Mouse (Mus musculus): Measurements from ENCODE around the gene Efl1.

The Efl1 gene

GRCm38 (mm10) chr7:82648353-82649080 lies at the start of gene Efl1, which contains the start of gene Saxo2:
Gene Efl1 (plus strand): TSS chr7:82648614.
Gene Saxo2 (minus strand): TSS chr7:82648528.
- DNase-seq: peak; percentile 94 to 96

DNA sequence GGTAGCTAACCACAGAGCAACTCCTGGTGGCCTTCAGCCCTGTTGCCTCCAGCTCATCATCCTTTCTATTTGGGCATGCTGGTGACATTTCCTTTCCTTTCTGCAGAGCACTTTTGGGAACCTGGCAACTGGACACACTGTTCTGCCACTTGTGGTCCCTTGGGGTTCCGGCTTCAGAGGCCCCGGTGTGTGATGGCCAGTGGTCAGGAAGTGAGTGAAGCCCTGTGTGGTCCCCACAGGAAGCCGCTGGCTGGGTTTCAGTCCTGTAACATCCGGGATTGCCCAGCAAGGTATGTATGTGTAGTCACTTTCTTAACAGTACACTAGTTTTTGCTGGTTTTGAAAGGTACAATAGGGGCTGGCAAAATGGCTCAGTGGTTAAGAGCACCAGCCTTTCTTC lies 46.4 kb upstream of the Efl1 start:
- no peak for DNase-seq

DNA sequence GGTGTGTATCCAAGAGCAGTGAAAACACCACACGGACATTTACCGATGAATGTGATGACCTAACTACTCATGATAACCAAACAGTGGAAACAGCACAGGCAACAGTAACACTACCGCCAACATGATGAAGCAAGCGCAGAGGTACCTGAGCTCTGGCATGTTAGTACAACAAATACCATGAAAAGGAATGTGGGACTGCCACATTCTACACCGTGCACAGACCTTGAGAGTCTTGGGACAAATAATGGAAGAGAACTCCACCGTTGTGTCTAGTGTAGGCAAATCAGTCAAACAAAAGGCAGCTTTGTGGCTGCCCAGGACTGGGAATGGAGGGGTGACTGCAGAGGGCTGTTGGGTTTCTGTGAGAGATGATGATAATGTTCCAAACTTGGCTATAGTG lies 43.0 kb upstream of the Efl1 start:
- DNase-seq: no peak

- DNase-seq: no peak
These were observed 38.8 kb upstream of the Efl1 start for GRCm38 (mm10) chr7:82609629-82610028.

GRCm38 (mm10) chr7:82625342-82625741 lies 23.1 kb upstream of the Efl1 start:
- DNase-seq: peak; percentile 10 to 12

DNA sequence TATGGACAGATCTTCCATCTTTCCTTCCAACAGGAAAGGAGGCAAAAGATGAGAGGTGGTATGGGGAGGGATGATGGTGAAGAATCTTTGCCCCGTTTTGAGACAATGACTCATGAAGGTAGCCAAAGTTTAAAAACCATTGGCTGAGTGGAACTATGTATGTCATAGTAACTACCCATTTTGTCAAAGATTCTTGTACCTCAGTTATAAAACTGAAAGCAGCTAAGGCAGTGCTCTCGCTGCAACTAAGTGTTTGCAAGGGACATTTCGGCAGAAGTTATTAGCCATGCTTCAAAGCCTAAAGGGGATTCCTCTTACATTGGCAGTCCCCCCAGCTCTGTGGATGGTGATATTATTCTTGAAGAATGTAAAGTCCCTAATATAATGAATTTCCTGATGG lies 1.2 kb upstream of the Efl1 start:
- no peak for DNase-seq

DNA sequence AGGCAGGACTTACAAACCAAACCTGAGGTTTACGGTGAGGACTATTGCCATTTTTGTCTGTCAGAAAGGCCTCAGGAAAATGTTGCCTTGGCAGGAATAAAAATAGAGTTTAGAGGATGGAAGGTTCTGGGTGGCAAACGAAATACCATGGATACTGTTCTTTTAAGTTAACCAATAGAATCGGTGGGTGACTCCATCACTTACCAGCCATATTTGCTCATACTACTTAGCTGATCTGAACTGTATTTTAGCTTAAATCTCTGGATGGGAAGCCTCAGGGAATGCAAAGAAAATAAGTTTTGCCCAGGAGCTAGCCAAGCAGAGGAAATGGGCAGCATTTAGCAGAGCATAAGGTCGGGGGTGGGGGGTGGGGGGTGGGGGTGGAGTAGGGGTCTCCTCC lies 505 bp upstream of the Efl1 start:
- no peak for DNase-seq

DNA sequence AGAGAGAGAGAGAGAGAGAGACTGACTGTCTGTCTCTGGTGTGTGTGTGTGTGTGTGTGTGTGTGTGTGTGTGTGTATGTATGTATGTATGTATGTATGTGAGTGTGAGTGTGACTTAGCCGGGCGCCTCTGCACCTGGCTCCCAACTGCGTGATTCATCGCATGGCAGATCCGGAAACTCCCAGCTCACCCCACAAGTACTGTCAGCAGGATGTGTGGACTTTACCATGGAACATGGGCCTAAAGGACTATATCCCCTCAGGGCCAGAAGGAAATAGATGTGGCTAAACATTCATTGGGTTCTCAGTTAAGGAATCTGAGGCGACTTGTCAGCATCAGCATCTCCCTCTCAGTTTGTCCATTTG lies 649 bp downstream of the Efl1 start:
- peak in 1 of 2 experiments; percentile 5 for DNase-seq

DNA sequence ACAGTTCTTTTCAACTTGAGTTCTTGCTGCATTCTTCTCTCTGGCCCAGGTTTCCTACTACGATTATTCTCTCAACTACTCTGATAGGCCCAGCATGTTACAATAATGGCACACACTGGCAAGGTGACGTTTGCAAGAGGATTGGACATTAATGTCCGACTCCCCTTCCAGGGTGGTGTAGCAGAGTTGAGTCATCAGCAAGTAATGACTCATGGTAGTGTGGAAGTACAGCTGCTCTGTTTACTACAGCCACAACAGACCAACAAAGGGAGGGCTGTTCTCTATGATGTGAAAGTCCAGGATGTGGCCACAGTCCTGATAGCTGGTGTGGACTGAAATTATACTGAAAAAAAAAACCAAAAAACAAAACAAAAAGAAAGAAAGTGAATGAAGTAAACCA lies 16.2 kb downstream of the Efl1 start:
- no peak for DNase-seq

DNA sequence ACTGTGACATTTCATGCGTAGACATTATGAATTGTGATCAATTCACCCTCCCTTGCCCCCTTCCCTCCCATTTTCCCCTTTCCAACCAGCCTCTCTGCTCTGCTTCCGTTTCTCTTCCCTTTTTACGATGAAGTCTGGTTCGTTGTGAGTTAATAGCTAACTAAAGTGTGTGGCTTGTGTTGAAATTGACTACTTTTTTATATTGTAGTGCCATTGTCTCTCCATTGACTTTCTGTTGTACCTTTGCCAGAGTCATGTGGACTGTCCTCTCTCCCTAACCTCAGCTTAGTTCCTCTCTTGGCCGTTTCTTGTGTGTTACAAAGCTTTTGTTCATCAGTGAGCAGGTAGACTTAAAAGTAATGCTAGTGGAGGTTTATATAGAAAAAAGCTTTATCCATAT lies 27.6 kb downstream of the Efl1 start:
- no peak for DNase-seq

DNA sequence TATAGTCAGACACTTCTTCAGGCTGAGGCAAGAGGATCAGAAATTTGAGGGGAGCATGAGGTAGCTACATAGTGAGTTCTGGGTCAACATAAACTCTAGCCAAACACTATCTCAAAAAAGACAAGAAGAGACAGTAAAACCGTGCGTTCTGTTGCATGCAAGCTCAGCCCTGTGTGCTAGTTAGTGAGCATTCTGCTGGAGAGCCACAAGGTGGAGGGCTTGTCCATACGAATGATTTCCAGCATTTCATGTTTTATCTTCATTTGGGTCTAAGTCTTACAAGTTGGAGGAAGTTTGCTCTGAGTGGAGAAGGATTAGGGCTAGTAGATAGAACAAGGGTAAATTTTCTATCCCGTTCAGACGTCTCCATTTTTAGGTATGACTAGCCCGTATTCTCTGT lies 28.4 kb downstream of the Efl1 start:
- DNase-seq: no peak

GRCm38 (mm10) chr7:82679901-82680300 lies 31.5 kb downstream of the Efl1 start:
- no peak for DNase-seq

DNA sequence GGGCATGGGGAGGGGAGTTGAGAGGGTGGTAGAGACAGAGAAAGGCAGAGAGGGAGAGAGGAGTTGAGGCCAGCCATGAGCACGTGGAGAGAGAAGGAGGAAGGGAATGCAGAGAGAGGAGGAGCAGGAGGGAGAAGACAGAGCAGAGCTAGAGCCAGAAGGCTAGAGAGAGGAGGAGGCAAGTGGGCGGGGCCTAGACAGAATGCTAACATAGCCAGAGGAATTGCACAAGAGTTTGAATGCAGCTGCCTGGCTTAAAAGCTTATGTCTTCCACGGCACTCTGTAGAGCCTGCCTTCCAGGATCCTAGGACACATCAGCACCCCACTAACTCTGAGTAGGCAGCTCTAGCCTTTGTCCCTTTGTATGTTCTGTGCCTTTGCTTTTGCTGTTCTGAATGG lies 40.3 kb downstream of the Efl1 start:
- no peak for DNase-seq

- DNase-seq: no peak
These were observed 42.8 kb downstream of the Efl1 start for GRCm38 (mm10) chr7:82691021-82691738.

GRCm38 (mm10) chr7:82697668-82698067 lies 49.3 kb downstream of the Efl1 start:
- no peak for DNase-seq

DNA sequence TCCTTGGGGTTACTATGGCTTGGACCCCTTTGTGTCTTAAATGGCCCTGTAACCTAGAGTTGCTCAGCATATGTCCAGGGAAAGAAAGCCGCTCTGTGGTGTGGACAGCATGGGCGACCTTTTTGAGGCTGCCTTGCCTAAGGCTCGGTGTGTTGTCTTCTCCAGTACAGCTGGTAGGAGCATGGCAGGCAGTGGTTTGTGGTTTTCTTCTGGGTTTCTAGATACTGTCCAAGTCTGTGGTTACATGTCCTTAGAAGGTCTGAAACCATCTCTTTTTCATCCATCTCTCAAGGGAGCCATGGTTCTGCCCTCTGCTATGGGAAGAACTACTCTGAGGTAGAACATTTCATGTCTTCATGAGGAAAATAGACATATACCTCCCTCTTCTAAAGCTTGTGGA lies 50.6 kb downstream of the Efl1 start:
- DNase-seq: no peak

GRCm38 (mm10) chr7:82702384-82703343 lies 54.2 kb downstream of the Efl1 start:
- no peak for DNase-seq

DNA sequence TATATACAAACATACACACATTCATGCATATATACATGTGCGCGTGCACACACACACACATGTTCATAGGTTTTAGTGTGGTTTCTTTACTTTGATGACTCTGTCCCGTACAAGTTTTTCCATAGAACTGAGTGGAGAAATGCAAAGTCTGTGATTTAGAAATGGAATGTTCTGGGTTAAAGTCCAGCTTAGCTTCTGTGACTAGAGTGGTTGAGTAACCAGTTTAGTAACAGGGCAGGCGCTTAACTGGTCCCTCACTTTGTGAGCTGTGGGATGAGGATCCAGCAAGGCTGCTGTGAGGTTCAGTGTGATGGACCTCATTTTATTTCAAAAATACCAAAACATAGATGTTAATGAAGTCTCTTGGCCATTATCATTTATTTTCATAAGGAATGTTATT lies 60.8 kb downstream of the Efl1 start:
- DNase-seq: no peak

DNA sequence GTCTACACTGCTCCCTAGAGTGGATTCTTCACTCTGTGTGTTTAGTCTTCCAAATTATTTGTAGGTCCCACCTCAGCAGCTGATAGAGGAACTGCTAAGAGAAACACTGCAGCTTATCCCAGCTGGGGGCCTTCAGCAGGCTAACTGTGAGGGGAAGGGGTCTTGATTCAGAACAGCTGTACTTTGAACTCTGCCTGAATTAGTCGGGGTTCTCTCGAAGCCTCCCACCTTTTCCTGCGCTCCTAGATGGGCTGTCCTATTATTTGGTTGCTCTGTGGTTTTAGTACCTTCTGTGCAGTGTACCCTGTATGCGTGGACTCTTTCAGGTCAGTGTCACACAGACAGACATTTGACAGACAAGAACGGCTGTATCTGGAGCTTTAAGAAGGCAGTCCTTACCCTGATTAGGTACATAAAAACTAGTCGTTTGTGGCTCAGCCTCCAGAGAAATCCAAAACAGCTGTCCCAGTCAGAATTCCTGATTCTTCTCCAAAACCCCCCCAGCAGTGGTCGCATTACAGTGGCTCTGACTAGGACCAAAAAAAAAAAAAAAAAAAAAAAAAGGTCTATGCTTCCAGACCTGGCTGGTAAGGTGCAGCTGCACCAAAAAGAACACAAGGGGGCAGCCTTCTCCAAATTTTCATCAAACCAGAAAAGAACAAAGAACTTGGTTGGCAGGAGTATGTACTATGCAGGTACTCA lies 66.9 kb downstream of the Efl1 start:
- DNase-seq: peak in 1 of 2 experiments; percentile 11

- DNase-seq: no peak
These were observed 67.6 kb downstream of the Efl1 start for GRCm38 (mm10) chr7:82715912-82716601.

DNA sequence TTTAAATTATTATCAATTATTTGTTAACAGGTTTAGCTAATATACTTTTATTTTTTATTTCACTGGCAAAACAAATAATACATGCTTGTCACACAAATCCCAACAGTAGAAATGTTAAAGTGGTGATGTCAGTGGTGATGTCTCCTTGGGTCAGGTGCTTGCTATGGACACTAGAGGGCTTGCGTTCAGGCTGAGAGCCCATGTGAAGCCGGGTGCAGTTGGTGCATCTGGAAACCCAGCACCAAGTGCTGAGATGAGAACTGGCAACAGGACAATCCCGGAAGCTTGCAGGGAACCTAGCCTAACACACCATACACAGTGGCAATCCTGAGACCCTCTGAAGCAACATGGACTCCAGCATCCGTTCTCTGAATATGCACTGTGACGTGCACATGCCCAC lies 70.9 kb downstream of the Efl1 start:
- DNase-seq: no peak

- DNase-seq: no peak
These were observed 71.3 kb downstream of the Efl1 start for GRCm38 (mm10) chr7:82719740-82720139.
